Mouse (Mus musculus) stomach, embryonic 16.5 days (tissue): ENCODE data around the gene Rsph10b. TPM values are rescaled to one million over a fixed set of nuclear protein-coding genes. Genes with fewer than 3 reads are reported as not detected.

Source experiments
- ATAC-seq: fragments of 200-750 bp; cut with Nextera tagmentation; 2 replicates; pipeline ENCODE4 v1.8.0; 2017; ENCODE audit warnings: moderate number of reproducible peaks, moderate TSS enrichment; ENCODE audit not compliant: insufficient read depth, low FRiP score
- H3K27ac ChIP-seq: fragments of 300-500 bp; sonication (generic); 2 replicates; pipeline ENCODE4 v1.5.1; 2014; ENCODE audit warnings: low read length
- H3K27me3 ChIP-seq: fragments of 300-500 bp; sonication (generic); 2 replicates; pipeline ENCODE4 v1.6.1; 2014; ENCODE audit warnings: low read length, control low read depth, mixed read lengths; ENCODE audit not compliant: control insufficient read depth, insufficient read depth
- H3K36me3 ChIP-seq: fragments of 300-500 bp; sonication (generic); 2 replicates; pipeline ENCODE4 v1.6.1; 2014; ENCODE audit warnings: low read length; ENCODE audit not compliant: control insufficient read depth, insufficient read depth
- H3K4me1 ChIP-seq: fragments of 300-500 bp; sonication (generic); 2 replicates; pipeline ENCODE4 v1.6.1; 2014; ENCODE audit warnings: low read length, control low read depth, mixed read lengths; ENCODE audit not compliant: control insufficient read depth, insufficient read depth
- H3K4me2 ChIP-seq: fragments of 300-500 bp; sonication (generic); 2 replicates; pipeline ENCODE4 v1.6.1; 2014; ENCODE audit warnings: low read depth, low read length, mixed read lengths
- H3K4me3 ChIP-seq: fragments of 300-500 bp; sonication (generic); replicated peaks from 2 replicates; pipeline ENCODE4 v1.5.1; 2014; ENCODE audit warnings: mild to moderate bottlenecking, low read length
- H3K9ac ChIP-seq: fragments of 300-500 bp; sonication (generic); 2 replicates; pipeline ENCODE4 v1.6.1; 2014; ENCODE audit warnings: low read length
- H3K9me3 ChIP-seq: fragments of 300-500 bp; sonication (generic); replicated peaks from 2 replicates; pipeline ENCODE4 v1.6.1; 2016; ENCODE audit warnings: low read length, control low read depth; ENCODE audit not compliant: control insufficient read depth
- WGBS: fragments of 180-500 bp; shearing (Covaris S2); extraction: QIAGEN DNeasy Blood & Tissue Kit; methylation state at CpG from one replicate; pipeline ENCODE4 v1.1.7; 2014; 5-methylcytosine and 5-hydroxymethylcytosine counted together
- polyA plus RNA-seq: library from polyadenylated mRNA; unstranded; fragments of >200 nt; fragmentation: Nextera tagmentation; extraction: Ambion mirVana; gene quantifications from 2 replicates; pipeline ENCODE4 v1.2.1, GENCODE M21; 2015

Gene Rsph10b
- polyA plus RNA-seq, 1 experiment from 2014 or later: 0.94 TPM

- 68% methylated on average over 11 of the region's 11 CpGs for WGBS
- no peak within 1 kb of the TSS for H3K27ac ChIP-seq
Measured at GRCm38 (mm10) chr5:144026620-144027263, 93.9 kb downstream of the Rsph10b start, which contains the start of gene Ocm. Ocm (minus strand) TSS chr5:144026670.

GRCm38 (mm10) chr5:144032491-144032890, 99.7 kb downstream of the Rsph10b start:
- no peak overlapping the region for H3K4me3 ChIP-seq
- H3K4me2 ChIP-seq: no peak overlapping the region
- no peak for ATAC-seq
- no peaks in the 10 kb centered on the region for H3K9me3 ChIP-seq
- H3K4me1 ChIP-seq: no peaks in the 10 kb centered on the region
- no peaks in the 10 kb centered on the region for H3K27me3 ChIP-seq
- no peak overlapping the region for H3K27ac ChIP-seq
- H3K36me3 ChIP-seq: no peaks in the 10 kb centered on the region
- 84% methylated on average over 7 of the region's 7 CpGs for WGBS
- no peak overlapping the region for H3K9ac ChIP-seq

More at GRCm38 (mm10) chr5:144026620-144027263, 93.9 kb downstream of the Rsph10b start, which contains the start of gene Ocm:
- no peak within 1 kb of the TSS for H3K4me3 ChIP-seq
- no peaks in the 10 kb centered on the region for H3K4me1 ChIP-seq
- H3K4me2 ChIP-seq: no peak within 1 kb of the TSS
- ATAC-seq: no peak
- no peaks in the 10 kb centered on the region for H3K36me3 ChIP-seq
- H3K27me3 ChIP-seq: no peaks in the 10 kb centered on the region
- no peaks in the 10 kb centered on the region for H3K9me3 ChIP-seq
- no peak within 1 kb of the TSS for H3K9ac ChIP-seq

GRCm38 (mm10) chr5:144034567-144034966, 101.7 kb downstream of the Rsph10b start:
- H3K36me3 ChIP-seq: no peaks in the 10 kb centered on the region
- 56% methylated on average over 7 of the region's 7 CpGs for WGBS
- no peak overlapping the region for H3K9ac ChIP-seq
- no peak overlapping the region for H3K4me3 ChIP-seq
- ATAC-seq: no peak
- no peaks in the 10 kb centered on the region for H3K9me3 ChIP-seq
- H3K27ac ChIP-seq: no peak overlapping the region
- H3K27me3 ChIP-seq: no peaks in the 10 kb centered on the region
- H3K4me1 ChIP-seq: no peaks in the 10 kb centered on the region
- no peak overlapping the region for H3K4me2 ChIP-seq

Other genes with a start within 250 kb of the Rsph10b start
- gene Usp42, start 200.8 kb upstream of the Rsph10b start, polyA plus RNA-seq: 13.7 and 13.9 TPM in 2 replicates
- 33.6 and 35.0 TPM in 2 replicates for gene Eif2ak1, start 115.2 kb upstream of the Rsph10b start, polyA plus RNA-seq
- gene Ankrd61, start 35.4 kb upstream of the Rsph10b start, polyA plus RNA-seq: 0.29 and 0.31 TPM in 2 replicates
- gene Aimp2, start 23.2 kb upstream of the Rsph10b start, polyA plus RNA-seq: 92.1 and 95.8 TPM in 2 replicates
- gene Pms2, start 23.1 kb upstream of the Rsph10b start, polyA plus RNA-seq: 21.4 and 21.5 TPM in 2 replicates
- 0.90 TPM in 1 of 2 replicates, not detected in the other for gene Gm42421, start 4.9 kb upstream of the Rsph10b start, polyA plus RNA-seq
- 72.5 and 79.7 TPM in 2 replicates for gene Ccz1, start 81.8 kb downstream of the Rsph10b start, polyA plus RNA-seq
- 0.43 TPM in 1 of 2 replicates, not detected in the other for gene Ocm, start 93.6 kb downstream of the Rsph10b start, polyA plus RNA-seq
- gene Lmtk2, start 167.4 kb downstream of the Rsph10b start, polyA plus RNA-seq: 6.5 TPM in 2 replicates